ENCODE assay signal across 14 mouse cellular contexts in the genomic region with DNA sequence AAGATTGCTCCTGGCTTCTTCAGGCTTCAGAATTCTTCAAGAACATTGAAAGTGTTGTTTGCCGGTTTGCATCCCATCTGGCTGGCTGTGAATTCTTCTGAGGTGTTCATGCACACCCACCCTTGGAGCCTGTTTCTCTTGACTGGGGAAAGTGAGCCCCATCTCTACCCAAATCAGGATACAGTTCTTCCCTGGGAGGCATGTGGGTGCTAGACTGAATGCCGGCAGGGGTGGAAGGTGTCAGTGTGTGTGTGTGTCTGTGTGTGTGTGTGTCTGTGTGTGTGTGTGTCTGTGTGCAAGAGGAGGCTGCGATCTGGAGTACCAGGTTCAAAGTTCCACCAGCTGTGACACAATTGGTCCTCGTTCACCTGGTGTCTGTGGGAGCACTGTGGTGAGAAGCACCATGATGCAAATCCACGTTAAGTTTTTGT.
DNase-seq lines count a peak whose midpoint lies in the region; ATAC-seq and TF ChIP-seq lines count a peak whose summit lies in the region.
"Had no signal": no experiment of that assay in that cellular context is flagged by ENCODE, and none has a peak within 500 bp of the region (broad histone marks: within the 10 kb centered on the region; RNA-seq: fewer than 3 reads in every experiment).

No protein-coding gene starts in this region.

- no peaks in the 10 kb centered on the region for H3K27me3 ChIP-seq in heart, embryonic 14.5 days (ENCODE audit: control insufficient read depth, insufficient read depth, low read length)
- no peaks in the 10 kb centered on the region for H3K27me3 ChIP-seq in forebrain, postnatal 0 days (ENCODE audit: insufficient read depth, low read length)
- no peaks in the 10 kb centered on the region for H3K27me3 ChIP-seq in midbrain, embryonic 16.5 days (ENCODE audit: control insufficient read depth, insufficient read depth, low read depth, low read length)
- H3K27me3 ChIP-seq: embryonic facial prominence, embryonic 13.5 days; liver, embryonic 13.5 days; neural tube, embryonic 12.5 days had no signal

- H3K4me2 ChIP-seq in heart, embryonic 14.5 days (ENCODE audit: low read length): no peak overlapping the region
- no peak overlapping the region for H3K4me2 ChIP-seq in forebrain, postnatal 0 days (ENCODE audit: low read depth)
- no peak overlapping the region for H3K4me2 ChIP-seq in midbrain, embryonic 16.5 days (ENCODE audit: low read length)
- H3K4me2 ChIP-seq: embryonic facial prominence, embryonic 13.5 days; neural tube, embryonic 12.5 days had no signal

- H3K9ac ChIP-seq in heart, embryonic 14.5 days (ENCODE audit: low read length): no peak overlapping the region
- H3K9ac ChIP-seq in forebrain, postnatal 0 days: no peak overlapping the region
- H3K9ac ChIP-seq in midbrain, embryonic 16.5 days (ENCODE audit: low read depth, low read length): no peak overlapping the region
- H3K9ac ChIP-seq: liver, embryonic 13.5 days; neural tube, embryonic 12.5 days had no signal

- H3K36me3 ChIP-seq in heart, embryonic 14.5 days (ENCODE audit: control insufficient read depth, insufficient read depth, low read length): no peaks in the 10 kb centered on the region
- no peaks in the 10 kb centered on the region for H3K36me3 ChIP-seq in forebrain, postnatal 0 days (ENCODE audit: insufficient read depth)
- H3K36me3 ChIP-seq in midbrain, embryonic 16.5 days (ENCODE audit: control insufficient read depth, insufficient read depth, low read length): no peaks in the 10 kb centered on the region
- H3K36me3 ChIP-seq: embryonic facial prominence, embryonic 13.5 days; liver, embryonic 13.5 days; midbrain, embryonic 10.5 days; neural tube, embryonic 12.5 days had no signal

- DNase-seq in heart, adult 18-20 months: no peak
- DNase-seq in right cerebral cortex, adult 18-20 months: peak; percentile 84
- DNase-seq in right cerebral cortex, postnatal 4 days: no peak
- DNase-seq in right cerebral cortex, postnatal 10 days (ENCODE audit: low spot score in 2 of 2): peak; percentile 47 to 61
- DNase-seq in forebrain, postnatal 0 days: no peak
- no peak for DNase-seq in testis, postnatal 10 days (ENCODE audit: low spot score)
- DNase-seq: adrenal gland, adult 8-10 months; cerebellum, adult 9-10 months; liver, embryonic 13.5 days had no signal

- peaks cover 33 to 35% of the 10 kb centered on the region in 2 experiments for H3K4me1 ChIP-seq in heart, embryonic 14.5 days (ENCODE audit: control insufficient read depth in 2 of 2, insufficient read depth in 2 of 2, low read length in 2 of 2)
- H3K4me1 ChIP-seq in forebrain, postnatal 0 days (ENCODE audit: insufficient read depth): no peaks in the 10 kb centered on the region
- peaks cover 3% of the 10 kb centered on the region for H3K4me1 ChIP-seq in midbrain, embryonic 16.5 days (ENCODE audit: control insufficient read depth, insufficient read depth, low read length)

- 58% methylated on average over 5 of the region's 5 CpGs for WGBS in heart, embryonic 14.5 days
- 82% methylated on average over 5 of the region's 5 CpGs for WGBS in forebrain, postnatal 0 days
- WGBS in midbrain, embryonic 16.5 days: 85% methylated on average over 5 of the region's 5 CpGs

- no peak for ATAC-seq in heart, embryonic 14.5 days (ENCODE audit: insufficient number of reproducible peaks, insufficient read depth, low FRiP score, low read depth)
- ATAC-seq in forebrain, postnatal 0 days: no peak
- ATAC-seq in midbrain, embryonic 16.5 days: no peak

- H3K4me3 ChIP-seq in heart, embryonic 14.5 days (ENCODE audit: control insufficient read depth in 1 of 2, insufficient read depth in 1 of 2, low read depth in 1 of 2, low read length in 2 of 2): no peak overlapping the region
- H3K4me3 ChIP-seq in forebrain, postnatal 0 days (ENCODE audit: low read depth, low read length): no peak overlapping the region
- H3K4me3 ChIP-seq in midbrain, embryonic 16.5 days (ENCODE audit: low read depth, low read length): no peak overlapping the region
- H3K4me3 ChIP-seq: embryonic facial prominence, embryonic 13.5 days; liver, embryonic 13.5 days; midbrain, embryonic 10.5 days; neural tube, embryonic 12.5 days had no signal

- no peaks in the 10 kb centered on the region for H3K9me3 ChIP-seq in heart, embryonic 14.5 days (ENCODE audit: control insufficient read depth, low read length)
- no peaks in the 10 kb centered on the region for H3K9me3 ChIP-seq in forebrain, postnatal 0 days (ENCODE audit: low read length)
- no peaks in the 10 kb centered on the region for H3K9me3 ChIP-seq in midbrain, embryonic 16.5 days (replicated peaks; ENCODE audit: control insufficient read depth, low read length, poor library complexity, severe bottlenecking)
- H3K9me3 ChIP-seq: embryonic facial prominence, embryonic 13.5 days; liver, embryonic 13.5 days; midbrain, embryonic 10.5 days; neural tube, embryonic 12.5 days had no signal

- TF ChIP-seq CTCF in forebrain, postnatal 0 days (IDR thresholded peaks at IDR 0.05; ENCODE audit: low read depth): no peak

- peak overlapping the region; percentile 2 to 90; a peak in 2 of 4 replicates for H3K27ac ChIP-seq in heart, embryonic 14.5 days (replicated peaks in 1 of 2; ENCODE audit: control insufficient read depth in 1 of 2, insufficient read depth in 1 of 2, low read depth in 2 of 2, low read length in 2 of 2)
- no peak overlapping the region for H3K27ac ChIP-seq in forebrain, postnatal 0 days (ENCODE audit: low read depth, low read length)
- H3K27ac ChIP-seq in midbrain, embryonic 16.5 days (ENCODE audit: low read length): no peak overlapping the region
- H3K27ac ChIP-seq: embryonic facial prominence, embryonic 13.5 days; liver, embryonic 13.5 days; midbrain, embryonic 10.5 days; neural tube, embryonic 12.5 days had no signal

Comparison
In these comparisons a context has a peak if more than half of its experiments do, and no peak if none do; other contexts are left out.
1. DNase-seq: peak in right cerebral cortex, adult 18-20 months (single experiment) and right cerebral cortex, postnatal 10 days (2 of 2); none in heart, adult 18-20 months (0 of 2), right cerebral cortex, postnatal 4 days (single experiment), forebrain, postnatal 0 days (single experiment) and testis, postnatal 10 days (single experiment).
2. H3K27ac ChIP-seq: peak in heart, embryonic 14.5 days (2 of 2); none in forebrain, postnatal 0 days (single experiment) and midbrain, embryonic 16.5 days (single experiment).